Mouse (Mus musculus): ENCODE data around the gene Nelfa. TPM values are rescaled to one million over a fixed set of nuclear protein-coding genes. Genes with fewer than 3 reads are reported as not detected.

The Nelfa gene
- total RNA-seq, 2 experiments from 2014 or later, result 7.0 to 8.6 TPM

DNA sequence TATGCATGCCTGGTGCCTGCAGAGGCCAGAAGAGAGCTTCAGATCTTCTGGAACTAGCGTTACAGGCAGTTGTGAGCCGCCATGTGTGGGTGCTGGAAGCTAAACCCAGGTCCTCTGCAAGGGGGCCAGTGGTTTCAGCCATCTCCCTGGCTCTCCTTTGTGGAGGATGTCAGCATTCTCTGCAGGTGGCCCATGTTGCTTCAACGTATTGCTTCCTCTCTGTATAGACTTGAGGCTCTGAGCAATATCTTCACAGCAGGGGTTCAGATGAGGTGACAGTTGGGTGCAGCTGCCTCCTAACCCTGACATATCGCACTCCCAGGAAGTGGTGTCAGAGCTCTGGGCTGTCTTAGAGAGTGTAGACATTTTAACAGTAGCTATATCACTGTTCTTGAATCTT is 84.7 kb downstream of the Nelfa start:
- intact Hi-C loops (cut with DNase I; ENCODE audit: low total_unique reads), result loop anchor here (10.0 kb wide), 1 partner anchor 103 kb away; no protein-coding TSS in a partner anchor
- DNase-seq, result no peak

Small RNA genes lying within 50 kb of the gene (microRNA-seq; reads per million reads assigned to microRNA genes)
- 0 reads per million in 2 experiments for gene Mir7024

Other genes starting within 250 kb of the Nelfa start
- 1 to 10 TPM; 1.9 to 3.1 TPM for gene Fgfr3, start 214.7 kb downstream of the Nelfa start, total RNA-seq (2021)
- 10 to 100 TPM; 79.0 to 88.6 TPM for gene Letm1, start 153.6 kb downstream of the Nelfa start, total RNA-seq (2021)
- 10 to 100 TPM; 16.2 to 18.3 TPM for gene Nsd2, start 115.7 kb downstream of the Nelfa start, total RNA-seq (2021)
- gene Gm1673, start 47.0 kb upstream of the Nelfa start, total RNA-seq (2021), result 1 to 10 TPM in 1 of 2 experiments, under 1 TPM in 1; 0.57 to 1.7 TPM
- gene Nat8l, start 59.6 kb upstream of the Nelfa start, total RNA-seq (2021), result under 1 TPM; 0.16 to 0.29 TPM
- gene Poln, start 233.0 kb upstream of the Nelfa start, total RNA-seq (2021), result 1 to 10 TPM; 1.2 to 1.7 TPM
- gene Haus3, start 233.1 kb upstream of the Nelfa start, total RNA-seq (2021), result 1 to 10 TPM; 3.4 to 3.8 TPM